Mouse (Mus musculus) erythroblast, embryonic 14.5 days (primary cell): ENCODE data around the gene Slc8a1.

ENCODE experiments used
- GATA1 ChIP-seq: IDR thresholded peaks from 2 replicates; pipeline ENCODE4 v1.6.1; 2012; ENCODE audit warnings: low read length, inconsistent platforms, mixed read lengths
- TAL1 ChIP-seq: IDR thresholded peaks from 3 replicates; pipeline ENCODE4 v1.6.1; 2012; ENCODE audit warnings: low read length, inconsistent platforms, mixed read lengths

DNA sequence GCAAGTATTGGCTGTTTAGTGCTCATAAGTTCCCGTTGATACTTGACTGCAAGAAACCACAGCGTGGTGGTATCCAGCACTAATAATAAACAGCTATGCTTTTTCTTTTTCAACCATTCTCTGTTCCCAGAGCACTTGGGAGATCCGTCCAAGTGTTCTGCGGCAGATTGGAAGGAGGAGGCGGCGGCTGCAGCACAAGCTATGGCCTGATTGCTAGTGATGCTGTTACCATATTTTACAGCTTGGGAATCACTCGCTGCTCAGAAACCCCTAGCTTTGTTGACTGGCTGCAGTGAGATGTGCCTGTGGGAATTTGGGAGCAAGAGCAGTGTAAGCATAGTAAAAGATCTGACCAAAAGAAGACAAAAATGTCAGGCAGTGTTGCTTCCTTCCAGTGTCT lies 310.9 kb downstream of the Slc8a1 start:
- no peak for TF ChIP-seq TAL1
- TF ChIP-seq GATA1 = no peak
